Mouse (Mus musculus) olfactory bulb, adult 2 months (tissue): ENCODE measurements around the gene Micall2. TPM values are rescaled to one million over a fixed set of nuclear protein-coding genes. Genes with fewer than 3 reads are reported as not detected.

Experiments used
- H3K27ac ChIP-seq: fragments of 200-500 bp; 2 replicates; pipeline ENCODE4 v1.5.1; 2012; ENCODE audit warnings: low read depth, low read length; ENCODE audit not compliant: insufficient read depth
- H3K4me1 ChIP-seq: fragments of 200-500 bp; 2 replicates; pipeline ENCODE4 v1.6.1; 2012; ENCODE audit warnings: low read length; ENCODE audit not compliant: control insufficient read depth, insufficient read depth
- H3K4me3 ChIP-seq: fragments of 200-500 bp; 2 replicates; pipeline ENCODE4 v1.5.1; 2012; ENCODE audit warnings: mild to moderate bottlenecking, low read depth, low read length, moderate library complexity; ENCODE audit not compliant: insufficient read depth
- CTCF ChIP-seq: fragments of 200-500 bp; IDR thresholded peaks from 2 replicates; pipeline ENCODE4 v1.5.1; 2012; ENCODE audit warnings: low read depth, mild to moderate bottlenecking, low read length, moderate library complexity; ENCODE audit not compliant: insufficient read depth
- POLR2A ChIP-seq: fragments of 200-500 bp; IDR thresholded peaks from 2 replicates; pipeline ENCODE4 v1.6.1; 2012; ENCODE audit warnings: mild to moderate bottlenecking, low read depth, low read length, moderate library complexity; ENCODE audit not compliant: insufficient read depth
- whole genome bisulfite sequencing: fragments of 180-500 bp; shearing (Covaris S2); methylation state at CpG from one replicate; pipeline ENCODE4 v1.1.7; 2018; 5-methylcytosine and 5-hydroxymethylcytosine counted together
- polyA plus RNA-seq: library from polyadenylated mRNA; stranded (reverse); fragments of >200 nt; gene quantifications from 2 replicates; pipeline ENCODE4 v1.2.4, GENCODE M21; 2012; ENCODE audit warnings: low replicate concordance; ENCODE audit not compliant: missing spikeins, insufficient read depth, insufficient read length

The Micall2 gene
- polyA plus RNA-seq, 1 experiment, result not detected

DNA sequence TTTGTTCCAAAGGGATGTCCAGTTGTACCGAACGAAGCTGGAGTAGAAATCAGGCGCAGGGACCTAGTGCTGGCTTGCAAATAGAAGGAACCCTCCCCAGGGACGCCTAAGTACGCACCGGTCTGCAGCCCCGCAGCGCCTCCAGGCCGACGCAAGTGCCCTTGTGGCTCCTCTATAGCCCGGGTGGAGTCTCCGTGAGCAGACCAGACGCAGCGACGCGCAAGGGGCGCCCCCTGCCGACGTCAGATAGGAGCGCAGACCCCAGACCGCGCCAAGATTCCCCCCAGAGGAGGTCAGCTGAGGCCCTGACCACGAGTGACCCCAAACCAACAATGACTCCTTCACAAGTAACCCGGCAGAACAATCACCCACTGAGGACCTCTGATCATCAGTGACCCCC is 67.6 kb downstream of the Micall2 start:
- WGBS, result under 1% methylated on average over 24 of the region's 24 CpGs
- H3K4me3 ChIP-seq, result no peak overlapping the region
- no peak overlapping the region for H3K27ac ChIP-seq
- no peaks in the 10 kb centered on the region for H3K4me1 ChIP-seq
- no peak for TF ChIP-seq POLR2A
- TF ChIP-seq CTCF, result peak; percentile 88

DNA sequence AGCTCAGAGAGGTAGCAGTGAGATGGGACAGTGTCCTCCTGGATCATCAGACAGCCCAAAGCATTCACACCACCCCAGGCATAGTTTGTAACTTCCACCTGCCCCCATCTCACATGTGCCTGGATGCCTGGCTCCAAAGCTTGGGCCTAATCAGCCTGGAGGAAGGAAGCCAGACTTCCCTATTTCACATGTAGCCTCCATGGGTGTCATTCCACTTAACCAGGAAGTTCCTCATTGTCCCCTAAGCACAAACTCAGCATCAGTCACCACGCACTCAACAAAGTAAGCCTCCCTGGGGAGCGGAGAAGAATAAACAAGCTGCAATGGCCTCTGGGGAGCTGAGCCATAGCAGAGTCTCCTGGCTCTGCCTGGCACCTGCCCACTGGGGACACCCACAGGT is 69.6 kb downstream of the Micall2 start:
- H3K4me1 ChIP-seq, result no peaks in the 10 kb centered on the region

DNA sequence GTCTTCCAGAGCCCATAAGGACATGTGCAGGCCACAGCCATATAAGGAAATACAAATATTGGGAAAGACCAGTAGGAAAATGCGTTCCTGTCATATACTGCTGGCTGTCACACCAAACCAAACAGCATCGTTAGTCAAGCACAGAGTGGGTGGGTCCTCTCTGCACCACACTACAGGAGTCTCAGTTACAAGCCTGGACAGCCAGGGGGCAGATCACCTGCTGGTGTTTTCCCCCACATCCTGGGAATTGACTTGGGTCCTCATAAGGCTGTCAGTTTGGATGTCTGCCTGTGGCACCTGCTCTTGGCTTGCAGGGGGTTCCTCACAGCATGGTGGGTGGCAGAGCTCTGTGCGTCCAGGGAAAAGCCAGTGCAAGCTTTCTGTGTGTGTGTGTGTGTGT is 70.8 kb downstream of the Micall2 start:
- 67% methylated on average over 3 of the region's 3 CpGs for WGBS
- Histone ChIP-seq H3K4me1 (no peaks in the 10 kb centered on the region), H3K27ac (no peak overlapping the region), H3K4me3 (no peak overlapping the region)
- TF ChIP-seq POLR2A (no peak), CTCF (no peak)

More for the DNA sequence above, 69.6 kb downstream of the Micall2 start:
- 72% methylated on average over 2 of the region's 2 CpGs for WGBS
- H3K4me3 ChIP-seq, result no peak overlapping the region
- TF ChIP-seq POLR2A (no peak), CTCF (no peak)
- H3K27ac ChIP-seq, result no peak overlapping the region

DNA sequence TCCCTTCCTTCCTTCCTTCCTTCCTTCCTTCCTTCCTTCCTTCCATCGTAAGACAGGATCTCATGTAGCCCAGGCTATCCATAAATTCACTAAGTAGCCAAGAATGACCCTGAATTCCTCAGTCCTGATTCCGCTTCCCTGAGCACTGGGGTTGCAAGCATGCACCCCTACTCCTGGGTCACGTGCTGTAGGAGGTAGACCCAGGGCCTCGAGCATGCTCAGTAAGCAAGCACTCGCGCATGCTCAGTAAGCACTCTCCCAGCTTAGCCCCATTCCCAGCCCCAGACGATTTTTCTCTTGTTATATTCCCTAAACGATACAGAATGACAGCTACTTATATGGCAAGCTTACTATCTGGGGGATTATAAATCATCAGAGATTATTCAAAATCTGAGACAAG is 74.4 kb downstream of the Micall2 start:
- Histone ChIP-seq H3K27ac (no peak overlapping the region), H3K4me1 (peaks cover 4% of the 10 kb centered on the region), H3K4me3 (no peak overlapping the region)
- 74% methylated on average over 7 of the region's 8 CpGs for WGBS
- TF ChIP-seq POLR2A (no peak), CTCF (no peak)

DNA sequence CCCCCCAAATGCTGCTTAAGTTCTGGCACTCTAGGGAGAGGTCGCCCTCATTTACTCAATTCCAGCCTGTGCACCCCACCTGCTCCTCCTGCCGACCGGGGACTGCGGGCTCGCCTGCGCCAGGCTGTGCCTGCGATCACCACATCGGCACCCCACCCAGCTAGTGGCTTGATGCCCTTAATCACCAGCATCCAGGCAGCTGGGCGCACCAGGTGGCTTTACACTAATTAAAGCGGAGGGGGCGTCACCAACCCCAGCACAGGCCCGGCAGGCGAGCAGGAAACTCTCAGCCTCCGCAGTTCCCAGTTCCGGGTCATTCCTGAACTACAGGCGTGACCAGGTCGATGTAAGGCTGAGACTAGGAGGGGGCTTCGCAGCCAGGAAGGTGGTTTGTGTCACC is 76.8 kb downstream of the Micall2 start:
- Histone ChIP-seq H3K4me3 (no peak overlapping the region), H3K4me1 (peaks cover 4% of the 10 kb centered on the region), H3K27ac (no peak overlapping the region)
- TF ChIP-seq CTCF (no peak), POLR2A (no peak)
- WGBS, result 3% methylated on average over 18 of the region's 18 CpGs

DNA sequence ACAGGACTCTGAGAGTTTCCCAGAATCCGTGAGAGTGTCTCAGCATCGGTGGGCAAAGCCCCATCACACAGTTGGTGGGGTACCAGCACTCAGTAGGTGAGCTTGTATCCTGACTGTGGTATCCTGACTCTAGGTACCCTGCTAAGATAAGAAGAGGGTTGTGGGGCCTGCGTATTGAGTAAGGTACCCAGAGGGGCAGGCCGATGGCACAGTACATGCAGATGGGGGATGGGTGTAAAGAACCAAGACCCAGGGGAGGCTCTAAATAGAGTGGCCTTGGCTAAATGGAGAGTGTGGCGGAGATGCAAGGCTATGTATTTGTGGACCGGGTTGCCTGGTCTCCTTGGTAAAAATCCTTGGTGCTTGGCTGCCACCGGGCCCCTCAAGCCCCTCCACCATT is 77.3 kb downstream of the Micall2 start:
- H3K4me3 ChIP-seq, result no peak overlapping the region
- no peak for TF ChIP-seq POLR2A
- no peak for TF ChIP-seq CTCF

DNA sequence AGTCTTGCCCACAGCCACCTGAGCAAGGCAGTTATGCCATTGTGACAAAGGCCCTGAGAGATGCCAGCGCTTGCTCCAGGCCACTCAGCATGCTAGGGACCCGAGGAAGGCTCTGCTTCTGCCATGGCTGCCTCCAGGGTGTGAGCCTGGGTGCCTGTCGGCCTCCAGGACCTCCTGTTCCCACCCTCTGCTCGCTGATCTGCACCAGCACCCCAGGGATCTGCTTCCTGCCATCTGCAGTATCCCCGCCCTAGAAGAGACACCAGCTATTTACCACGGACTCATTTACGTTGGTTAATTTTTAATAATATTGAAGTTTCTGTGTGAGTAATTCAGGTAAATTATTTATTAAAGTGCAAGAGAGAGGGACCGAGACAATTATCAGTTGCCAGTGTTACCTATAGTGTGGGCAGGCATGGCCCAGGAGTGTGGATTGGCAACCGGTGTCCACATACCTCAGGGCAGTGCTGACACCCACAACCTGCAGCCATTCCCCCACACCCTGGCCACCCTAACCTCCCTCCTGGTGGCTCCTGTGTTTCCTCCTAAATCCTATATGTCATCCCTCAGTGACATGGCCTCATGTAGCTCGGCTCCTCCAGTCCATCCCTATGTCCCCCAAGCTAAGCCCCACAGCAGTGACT is 78.1 kb downstream of the Micall2 start:
- H3K4me1 ChIP-seq, result peaks cover 4% of the 10 kb centered on the region
- TF ChIP-seq CTCF, result no peak
- TF ChIP-seq POLR2A, result no peak
- 72% methylated on average over 10 of the region's 10 CpGs for WGBS
- H3K27ac ChIP-seq, result no peak overlapping the region
- no peak overlapping the region for H3K4me3 ChIP-seq

More for the DNA sequence above, 77.3 kb downstream of the Micall2 start:
- no peak overlapping the region for H3K27ac ChIP-seq
- H3K4me1 ChIP-seq, result peaks cover 4% of the 10 kb centered on the region
- WGBS, result 28% methylated on average over 7 of the region's 7 CpGs

Other genes starting within 250 kb of the Micall2 start
- gene Uncx, start 192.8 kb downstream of the Micall2 start, polyA plus RNA-seq, result not detected in 2 replicates
- gene Ints1, start 39.3 kb upstream of the Micall2 start, polyA plus RNA-seq, result not detected in 2 replicates
- not detected in 2 replicates for gene Mafk, start 55.2 kb upstream of the Micall2 start, polyA plus RNA-seq
- not detected in 2 replicates for gene Tmem184a, start 83.6 kb upstream of the Micall2 start, polyA plus RNA-seq
- not detected in 2 replicates for gene Gm26938, start 90.1 kb upstream of the Micall2 start, polyA plus RNA-seq
- gene Psmg3, start 90.5 kb upstream of the Micall2 start, polyA plus RNA-seq, result not detected in 2 replicates
- not detected in 2 replicates for gene Elfn1, start 171.6 kb upstream of the Micall2 start, polyA plus RNA-seq